Mouse (Mus musculus): ENCODE measurements around the gene Kat5. TPM values are rescaled to one million over a fixed set of nuclear protein-coding genes. Genes with fewer than 3 reads are reported as not detected.

Gene Kat5
- total RNA-seq, 2 experiments from 2014 or later, result 83.3 to 83.5 TPM

- DNase-seq (ENCODE audit: low spot score in 2 of 2), result no peak
These were observed 26.1 kb upstream of the Kat5 start for GRCm38 (mm10) chr19:5636036-5636570.

GRCm38 (mm10) chr19:5632120-5632519 lies 22.1 kb upstream of the Kat5 start:
- DNase-seq (ENCODE audit: low spot score in 2 of 2), result no peak

GRCm38 (mm10) chr19:5629907-5630306 lies 19.9 kb upstream of the Kat5 start:
- no peak for DNase-seq (ENCODE audit: low spot score in 2 of 2)

- DNase-seq (ENCODE audit: low spot score in 2 of 2), result no peak
These were observed 15.3 kb upstream of the Kat5 start for GRCm38 (mm10) chr19:5625311-5625710.

- DNase-seq (ENCODE audit: low spot score in 2 of 2), result no peak
These were observed 11.8 kb upstream of the Kat5 start for GRCm38 (mm10) chr19:5621884-5622283.

- no peak for DNase-seq (ENCODE audit: low spot score in 2 of 2)
These were observed 10.0 kb upstream of the Kat5 start for GRCm38 (mm10) chr19:5620007-5620406.

- no peak for DNase-seq (ENCODE audit: low spot score in 2 of 2)
These were observed 4.9 kb upstream of the Kat5 start for GRCm38 (mm10) chr19:5614953-5615352.

GRCm38 (mm10) chr19:5612762-5613411 lies 2.9 kb upstream of the Kat5 start:
- DNase-seq (ENCODE audit: low spot score in 2 of 2), result no peak

- no peak for DNase-seq (ENCODE audit: low spot score in 2 of 2)
These were observed 1.9 kb upstream of the Kat5 start for GRCm38 (mm10) chr19:5611973-5612372.

- DNase-seq (ENCODE audit: low spot score in 2 of 2), result no peak
These were observed 878 bp downstream of the Kat5 start for GRCm38 (mm10) chr19:5609171-5609546.

GRCm38 (mm10) chr19:5608707-5609106 lies 1.3 kb downstream of the Kat5 start:
- no peak for DNase-seq (ENCODE audit: low spot score in 2 of 2)

GRCm38 (mm10) chr19:5607705-5608410 lies 2.2 kb downstream of the Kat5 start:
- no peak for DNase-seq (ENCODE audit: low spot score in 2 of 2)

GRCm38 (mm10) chr19:5606196-5606595 lies 3.8 kb downstream of the Kat5 start:
- DNase-seq (ENCODE audit: low spot score in 2 of 2), result no peak

- no peak for DNase-seq (ENCODE audit: low spot score in 2 of 2)
These were observed 4.9 kb downstream of the Kat5 start for GRCm38 (mm10) chr19:5605126-5605525.

GRCm38 (mm10) chr19:5603664-5604063 lies 6.4 kb downstream of the Kat5 start:
- DNase-seq (ENCODE audit: low spot score in 2 of 2), result no peak

- peak; percentile 74 to 85 for DNase-seq (ENCODE audit: low spot score in 2 of 2)
These were observed 8.1 kb downstream of the Kat5 start, which contains the start of gene Rnaseh2c for GRCm38 (mm10) chr19:5601752-5602541. Gene Rnaseh2c, plus strand, starts transcription at chr19:5601873.

GRCm38 (mm10) chr19:5599224-5599623 lies 10.8 kb downstream of the Kat5 start:
- no peak for DNase-seq (ENCODE audit: low spot score in 2 of 2)

GRCm38 (mm10) chr19:5591888-5592287 lies 18.1 kb downstream of the Kat5 start:
- no peak for DNase-seq (ENCODE audit: low spot score in 2 of 2)

- DNase-seq (ENCODE audit: low spot score in 2 of 2), result no peak
These were observed 20.9 kb downstream of the Kat5 start for GRCm38 (mm10) chr19:5589159-5589558.

- no peak for DNase-seq (ENCODE audit: low spot score in 2 of 2)
These were observed 28.0 kb downstream of the Kat5 start for GRCm38 (mm10) chr19:5581995-5582394.

GRCm38 (mm10) chr19:5580776-5581175 lies 29.3 kb downstream of the Kat5 start:
- DNase-seq (ENCODE audit: low spot score in 2 of 2), result no peak

- DNase-seq (ENCODE audit: low spot score in 2 of 2), result no peak
These were observed 30.1 kb downstream of the Kat5 start for GRCm38 (mm10) chr19:5579971-5580370.
